Mouse (Mus musculus) right cerebral cortex, postnatal 4 days (tissue): ENCODE results near the gene Tmem179b.
A peak's percentile ranks its signal among the peaks of the same experiment; 100 is the strongest.

Experiments used
- DNase-seq: peaks from one replicate; pipeline ENCODE4 v3.0.0-alpha.2; 2022

Gene Tmem179b

DNA sequence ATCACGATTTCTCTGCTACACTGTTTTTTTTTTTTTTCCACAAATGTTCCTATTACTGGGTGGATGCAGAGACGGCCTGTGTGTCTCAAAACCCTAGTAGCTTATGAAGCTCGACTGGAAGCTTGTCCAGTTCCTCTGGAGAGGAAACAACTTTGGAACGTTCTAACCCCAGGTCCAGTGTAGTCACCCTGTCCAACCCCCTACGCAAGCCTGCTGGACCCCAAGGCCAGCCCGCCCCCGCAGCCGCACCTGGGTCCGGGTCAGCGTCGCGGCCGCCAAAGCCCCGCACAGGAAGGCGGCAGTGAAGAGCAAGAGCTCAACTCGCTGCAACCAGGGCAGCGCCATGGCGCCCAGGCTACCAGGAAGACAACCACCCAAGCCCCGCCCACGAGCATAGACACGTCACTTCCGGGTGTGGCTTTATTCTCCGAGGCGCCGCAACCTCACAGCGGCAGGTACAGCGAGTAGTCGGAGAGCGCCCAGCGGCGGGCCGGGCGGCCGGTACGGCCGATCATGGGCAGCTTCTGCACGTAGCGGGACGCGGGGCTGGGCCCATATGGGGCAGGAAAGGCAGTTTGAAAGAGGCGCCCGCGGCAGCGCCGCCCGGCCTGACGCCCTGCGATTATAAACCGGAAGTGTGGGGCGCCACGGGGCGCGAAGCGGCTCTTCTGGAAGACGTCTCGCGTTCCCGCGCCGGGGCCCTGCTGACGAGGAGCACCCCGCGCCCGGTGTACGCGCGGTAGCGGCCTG lies at the start of gene Tmem179b:
Gene Tmem179b, minus strand, starts transcription at position 382 of the 750 bp plus-strand sequence.
- DNase-seq, result peak; percentile 96

DNA sequence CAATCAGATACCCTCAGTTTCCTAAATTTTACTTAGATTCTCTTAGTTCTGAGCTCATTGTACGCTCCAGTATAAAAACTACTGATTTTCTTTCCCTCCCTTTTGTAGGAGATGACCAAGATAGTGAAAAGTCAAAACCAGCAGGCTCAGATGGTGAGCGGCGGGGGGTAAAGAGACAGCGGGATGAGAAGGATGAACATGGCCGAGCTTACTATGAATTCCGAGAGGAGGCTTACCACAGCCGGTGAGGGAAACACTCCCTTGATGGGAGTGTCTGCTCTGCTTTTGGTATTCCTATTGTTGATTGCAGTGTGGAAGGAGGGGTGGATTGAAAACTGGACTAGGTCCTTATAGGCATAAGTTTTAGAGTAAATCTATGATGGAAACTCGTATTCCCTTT lies 48.4 kb upstream of the Tmem179b start:
- DNase-seq, result no peak

DNA sequence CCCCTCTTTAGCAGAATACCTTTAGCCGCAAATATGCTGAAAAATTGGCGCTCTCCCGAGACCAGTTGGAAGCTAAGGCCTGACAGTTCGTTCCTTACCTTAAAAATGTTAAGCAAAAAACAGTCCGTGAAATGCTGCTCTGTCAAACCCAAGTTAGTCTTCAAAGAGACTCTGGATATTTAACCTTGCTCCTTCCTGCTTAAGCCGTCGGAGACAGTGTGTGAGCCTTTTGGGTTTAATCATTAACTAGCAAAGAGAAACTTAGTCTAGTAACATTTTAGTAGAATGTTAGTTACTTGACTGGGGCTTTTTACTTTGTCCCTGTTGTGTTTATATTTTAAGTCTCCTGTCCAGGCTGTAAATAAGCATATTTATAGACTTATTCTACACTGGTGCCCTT lies 46.9 kb upstream of the Tmem179b start:
- no peak for DNase-seq

DNA sequence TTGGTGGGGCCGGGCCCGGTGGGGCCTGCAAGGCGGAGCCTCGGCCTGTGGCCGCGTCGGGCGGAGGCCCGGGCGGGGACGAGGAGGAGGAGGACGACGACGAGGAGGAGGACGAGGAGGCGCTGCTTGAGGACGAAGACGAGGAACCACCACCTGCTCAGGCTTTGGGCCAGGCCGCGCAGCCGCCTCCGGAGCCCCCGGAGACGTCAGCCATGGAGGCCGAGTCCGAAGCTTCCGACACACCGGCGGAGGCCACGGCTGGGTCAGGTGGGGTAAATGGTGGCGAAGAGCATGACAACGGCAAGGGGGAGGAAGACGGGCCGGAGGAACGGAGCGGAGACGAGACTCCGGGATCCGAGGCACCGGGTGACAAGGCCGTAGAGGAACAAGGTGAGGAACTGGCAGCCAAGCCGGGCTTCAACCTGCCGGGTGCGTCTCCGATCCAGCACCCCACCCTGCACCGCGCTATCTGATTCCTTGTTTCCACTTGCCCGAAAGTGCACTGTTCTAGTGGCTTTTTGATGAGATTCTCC lies 46.2 kb upstream of the Tmem179b start:
- no peak for DNase-seq

DNA sequence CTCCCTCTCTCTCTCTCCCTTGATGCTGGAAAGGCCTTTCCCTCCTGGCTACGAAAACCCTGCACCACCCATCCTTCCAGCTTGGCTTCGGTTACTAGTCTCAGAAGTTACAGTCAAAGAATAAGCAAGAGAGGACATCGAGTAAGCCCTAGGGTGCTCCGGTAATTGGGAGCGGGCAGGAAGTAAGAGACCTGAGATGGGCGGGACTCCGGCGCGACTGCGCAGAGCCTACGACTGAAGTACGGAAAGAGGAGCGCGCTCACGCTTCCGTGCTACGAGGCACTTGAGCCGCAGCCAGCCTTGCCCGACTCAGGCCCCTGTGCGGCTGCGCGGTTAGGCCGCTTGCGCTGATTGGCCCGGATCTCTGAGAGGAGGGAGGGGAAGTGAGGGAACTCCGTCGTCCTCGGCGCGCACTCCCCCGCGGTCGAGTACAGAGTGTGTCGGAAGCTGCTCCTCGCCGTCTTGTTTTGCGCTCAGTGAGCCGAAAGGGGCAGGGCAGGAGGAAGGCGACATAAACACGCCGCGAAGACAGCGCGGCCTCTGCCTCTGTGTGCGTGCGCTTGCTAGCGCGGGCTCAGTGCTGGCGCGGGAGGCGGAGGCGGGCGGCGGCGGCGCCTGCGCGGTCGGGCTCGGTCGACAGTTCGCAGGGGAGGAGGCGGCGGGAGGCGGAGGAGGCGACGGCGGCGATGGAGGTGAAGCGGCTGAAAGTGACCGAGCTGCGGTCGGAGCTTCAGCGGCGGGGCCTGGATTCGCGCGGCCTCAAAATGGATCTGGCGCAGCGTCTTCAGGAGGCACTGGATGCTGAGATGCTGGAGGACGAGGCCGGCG lies 45.5 kb upstream of the Tmem179b start, which contains the start of gene Hnrnpul2:
Gene Hnrnpul2, plus strand, starts transcription at position 415 of the 828 bp plus-strand sequence.
- peak; percentile 98 for DNase-seq

DNA sequence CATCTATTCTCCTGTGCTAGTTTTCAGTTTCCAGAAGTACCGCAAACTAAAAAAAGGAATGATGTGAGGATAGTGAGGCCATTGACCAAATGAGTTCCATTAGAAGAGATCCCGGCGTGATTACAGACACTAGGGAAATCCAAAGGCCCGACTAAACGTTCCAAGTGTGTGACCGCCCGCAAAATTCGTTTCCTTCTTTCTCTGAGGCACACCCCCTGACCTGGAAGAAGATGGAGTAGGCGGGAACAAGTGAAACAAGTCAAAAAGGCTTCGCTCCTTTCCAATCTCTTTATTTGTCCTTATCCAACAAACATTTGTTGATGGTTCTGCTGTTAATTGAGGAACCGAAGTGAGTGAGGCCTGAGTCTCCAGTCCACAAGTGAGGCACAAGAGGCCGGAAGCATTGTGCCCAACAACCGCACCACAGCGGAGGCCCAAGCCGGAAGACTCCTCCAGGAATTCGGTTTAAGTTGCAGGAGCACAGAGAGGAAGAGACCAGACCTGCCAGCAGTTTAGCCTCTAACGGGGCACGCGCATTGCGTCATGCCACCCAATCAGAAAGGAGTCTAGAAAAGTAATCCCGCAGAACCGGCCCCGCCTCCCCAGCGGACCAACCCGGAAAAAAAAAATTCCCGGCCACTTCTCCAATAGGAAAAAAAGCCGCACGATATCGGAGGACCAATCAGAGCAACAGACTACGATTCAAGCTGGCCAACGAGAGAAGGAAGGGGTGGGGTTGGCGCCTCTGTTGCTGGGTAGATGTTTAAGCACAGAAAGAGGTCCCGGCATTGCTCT lies 44.7 kb upstream of the Tmem179b start, which contains the start of gene Ttc9c:
Gene Ttc9c, minus strand, starts transcription at position 533 of the 795 bp plus-strand sequence.
- DNase-seq, result peak; percentile 86

DNA sequence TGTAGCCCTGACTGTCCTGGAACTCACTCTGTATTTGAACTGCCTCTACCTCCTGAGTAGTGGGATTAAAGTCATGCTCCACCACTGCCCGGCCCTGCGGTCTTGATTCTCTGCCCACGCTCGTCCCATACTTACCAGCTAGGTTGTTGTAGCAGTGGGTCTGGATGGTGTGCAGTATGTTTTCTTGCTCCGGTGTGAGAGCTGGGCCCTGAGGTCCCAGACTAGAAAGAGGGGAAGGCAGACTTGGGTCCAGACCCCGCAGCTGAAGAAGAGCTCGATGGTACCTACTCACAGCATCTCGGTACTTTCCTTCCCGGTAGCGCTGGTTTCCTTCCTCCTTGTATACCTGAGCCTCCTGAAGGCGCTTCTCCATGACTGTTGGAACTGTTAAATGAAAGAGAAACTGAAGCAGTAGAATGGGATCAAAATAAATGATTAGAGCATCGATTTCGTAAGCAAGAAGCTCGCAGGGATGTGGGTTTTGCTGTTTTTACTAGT lies 44.1 kb upstream of the Tmem179b start:
- no peak for DNase-seq

DNA sequence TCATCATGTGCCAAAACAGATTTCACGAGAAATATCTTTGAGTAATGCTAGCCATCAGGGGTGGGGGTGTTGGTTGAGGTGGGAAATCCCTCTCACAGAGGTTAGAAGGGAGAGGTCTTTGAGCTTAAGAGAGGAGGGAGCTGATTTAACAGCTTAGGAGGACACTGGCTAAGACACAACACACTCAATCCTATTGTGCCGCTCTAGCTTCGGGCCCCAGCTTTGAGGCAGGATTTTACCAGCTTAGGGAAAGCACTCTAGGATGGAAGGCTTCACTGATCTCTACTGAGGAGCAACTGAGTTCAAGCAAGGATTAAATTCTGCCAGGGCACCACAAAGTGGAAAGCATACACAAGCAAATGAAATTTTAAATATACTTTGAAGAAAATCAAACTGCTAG lies 42.7 kb upstream of the Tmem179b start:
- no peak for DNase-seq

DNA sequence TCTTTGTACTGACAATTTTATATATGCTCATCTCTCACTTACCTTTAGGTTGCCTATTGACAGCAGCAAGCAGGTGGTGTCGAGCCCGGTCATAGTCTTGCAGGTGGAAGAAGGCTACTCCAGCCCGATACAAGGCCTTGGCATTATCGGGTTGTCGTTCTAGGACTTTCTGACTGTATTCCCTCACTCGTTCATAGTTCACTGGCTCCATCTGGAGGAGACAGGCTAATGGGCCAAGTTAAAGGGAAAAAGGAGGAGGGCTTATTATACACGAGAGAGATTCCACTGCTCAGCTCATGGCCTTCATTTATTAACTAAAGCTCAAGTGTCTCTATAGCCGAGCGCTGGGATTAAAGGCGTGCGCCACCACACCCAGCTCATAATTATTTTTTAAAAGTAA lies 41.5 kb upstream of the Tmem179b start:
- no peak for DNase-seq

DNA sequence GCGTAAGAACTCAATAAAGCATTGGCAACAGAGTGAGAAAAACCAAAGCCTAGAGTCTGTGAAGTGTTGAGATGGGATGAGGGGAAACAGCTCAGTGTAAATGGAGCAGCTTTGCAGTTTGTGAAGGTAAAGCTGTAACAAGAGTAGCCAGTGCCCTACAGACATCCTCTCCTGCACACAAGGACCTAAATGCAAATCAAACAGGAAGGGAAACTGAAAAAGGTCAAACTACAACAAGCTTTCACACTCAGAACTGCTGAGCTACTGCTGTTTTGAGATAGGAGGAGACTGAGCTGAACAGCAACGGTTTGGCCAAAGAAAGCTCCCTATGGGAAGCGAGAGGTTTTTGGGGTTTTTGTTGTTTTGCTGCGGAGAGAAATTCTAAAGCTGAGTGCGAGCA lies 32.5 kb upstream of the Tmem179b start:
- no peak for DNase-seq

DNA sequence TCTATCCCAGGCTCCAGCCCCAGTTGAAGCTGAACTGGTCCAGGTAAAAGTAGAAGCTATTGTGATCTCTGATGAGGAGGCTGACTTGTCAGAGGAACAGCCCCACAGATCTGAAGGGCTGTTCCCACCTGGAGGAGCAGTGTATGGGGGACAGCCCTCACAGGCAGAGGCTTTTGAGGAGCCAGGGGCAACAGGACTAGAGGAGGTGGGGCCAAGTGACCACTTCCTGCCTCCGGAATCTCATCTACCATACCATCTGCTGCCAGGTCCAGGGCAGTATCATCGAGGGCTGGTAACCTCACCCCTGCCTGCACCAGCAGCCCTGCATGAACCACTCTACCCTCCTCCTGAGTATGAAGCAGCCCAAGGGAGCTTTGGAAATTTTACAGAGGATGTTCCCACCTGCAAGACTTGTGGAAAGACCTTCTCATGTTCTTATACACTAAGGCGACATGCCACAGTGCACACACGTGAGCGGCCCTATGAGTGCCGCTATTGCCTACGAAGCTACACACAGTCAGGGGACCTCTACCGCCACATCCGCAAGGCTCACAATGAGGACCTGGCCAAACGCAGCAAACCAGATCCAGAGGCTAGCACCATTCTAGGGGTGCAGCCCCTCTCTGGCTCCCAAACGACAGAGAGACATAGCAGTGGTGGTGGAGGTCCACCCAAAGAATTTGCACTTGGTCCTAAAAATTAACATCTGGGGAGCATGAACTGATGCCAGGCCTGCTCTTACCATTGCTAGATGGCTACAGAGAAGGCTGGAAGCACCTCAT lies 29.8 kb upstream of the Tmem179b start:
- no peak for DNase-seq

DNA sequence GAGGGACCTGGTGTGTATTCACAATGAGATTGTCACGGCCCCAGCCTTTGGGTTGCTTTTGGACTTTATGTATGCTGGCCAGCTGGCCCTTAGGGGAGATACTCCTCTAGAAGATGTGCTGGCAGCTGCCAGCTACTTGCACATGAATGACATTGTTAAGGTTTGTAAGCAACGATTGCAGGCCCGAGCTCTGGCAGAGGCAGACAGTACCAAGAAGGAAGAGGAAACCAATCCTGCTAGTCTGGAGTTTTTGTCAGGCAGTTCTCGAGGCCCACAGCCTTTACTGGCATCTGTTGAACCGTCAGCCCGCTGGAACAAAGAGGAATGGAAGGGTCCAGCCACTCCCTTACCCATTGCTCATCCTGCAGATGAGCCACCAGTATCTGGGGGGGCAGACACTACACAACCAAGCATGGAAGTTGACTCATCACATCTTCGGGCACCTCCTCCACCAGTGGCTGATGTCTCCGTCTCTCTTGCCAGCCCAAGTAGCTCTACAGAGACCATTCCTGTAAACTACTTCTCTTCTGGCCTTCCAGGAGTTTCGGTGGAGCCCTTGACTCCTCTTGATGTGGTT lies 29.0 kb upstream of the Tmem179b start:
- no peak for DNase-seq

DNA sequence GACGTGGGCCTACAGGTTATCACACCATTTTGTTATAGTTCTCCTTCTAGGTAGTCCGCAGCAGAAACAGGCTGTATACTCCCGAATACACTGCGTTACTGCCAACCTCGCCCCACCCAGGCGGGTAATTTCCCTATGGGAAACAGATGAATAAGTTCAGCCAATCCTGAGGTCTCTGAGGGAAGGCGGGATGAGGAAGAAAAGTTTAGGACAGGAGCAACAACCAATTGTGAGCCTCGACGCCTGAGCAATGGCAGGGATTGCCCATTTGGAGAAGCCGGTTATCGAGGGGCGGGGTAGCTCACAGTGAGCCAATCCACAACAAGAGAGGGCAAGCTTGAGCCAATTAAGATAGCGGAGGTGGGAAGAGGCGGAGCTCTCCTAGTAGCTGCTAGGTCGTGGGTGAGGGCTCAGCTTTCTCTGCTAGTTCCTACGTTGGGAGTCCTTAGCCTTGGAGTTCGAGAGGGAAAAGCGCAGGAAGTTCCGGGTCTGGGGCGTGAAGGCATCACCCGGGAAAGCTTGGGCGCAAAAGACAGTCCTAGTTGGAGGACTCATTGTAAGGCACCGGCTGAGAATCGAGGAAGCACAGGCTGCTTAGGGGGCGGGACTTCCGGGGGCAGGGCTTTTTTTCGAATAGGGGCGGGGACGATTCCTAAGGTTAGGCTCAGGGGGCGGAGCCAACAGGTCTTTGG lies 28.0 kb upstream of the Tmem179b start, which contains the start of gene Zbtb3:
Gene Zbtb3, plus strand, starts transcription at position 426 of the 692 bp plus-strand sequence.
- peak; percentile 80 for DNase-seq

DNA sequence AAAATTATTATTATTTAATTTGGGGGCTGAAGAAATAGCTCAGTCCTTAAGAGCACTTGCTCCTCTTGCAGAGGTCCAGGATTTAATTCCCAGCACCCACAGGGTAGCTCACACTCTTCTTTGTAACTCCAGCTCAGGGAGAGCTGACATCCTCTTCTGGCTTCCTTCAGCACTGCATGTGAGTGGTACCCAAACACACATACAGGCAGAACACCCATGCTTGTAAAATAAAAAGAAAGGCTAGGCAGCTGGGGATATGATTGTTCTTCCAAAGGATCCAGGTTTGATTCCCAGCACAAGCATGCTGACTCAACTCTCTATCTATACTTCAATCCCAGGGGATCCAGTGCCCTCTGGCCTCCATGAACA lies 24.7 kb upstream of the Tmem179b start:
- no peak for DNase-seq

DNA sequence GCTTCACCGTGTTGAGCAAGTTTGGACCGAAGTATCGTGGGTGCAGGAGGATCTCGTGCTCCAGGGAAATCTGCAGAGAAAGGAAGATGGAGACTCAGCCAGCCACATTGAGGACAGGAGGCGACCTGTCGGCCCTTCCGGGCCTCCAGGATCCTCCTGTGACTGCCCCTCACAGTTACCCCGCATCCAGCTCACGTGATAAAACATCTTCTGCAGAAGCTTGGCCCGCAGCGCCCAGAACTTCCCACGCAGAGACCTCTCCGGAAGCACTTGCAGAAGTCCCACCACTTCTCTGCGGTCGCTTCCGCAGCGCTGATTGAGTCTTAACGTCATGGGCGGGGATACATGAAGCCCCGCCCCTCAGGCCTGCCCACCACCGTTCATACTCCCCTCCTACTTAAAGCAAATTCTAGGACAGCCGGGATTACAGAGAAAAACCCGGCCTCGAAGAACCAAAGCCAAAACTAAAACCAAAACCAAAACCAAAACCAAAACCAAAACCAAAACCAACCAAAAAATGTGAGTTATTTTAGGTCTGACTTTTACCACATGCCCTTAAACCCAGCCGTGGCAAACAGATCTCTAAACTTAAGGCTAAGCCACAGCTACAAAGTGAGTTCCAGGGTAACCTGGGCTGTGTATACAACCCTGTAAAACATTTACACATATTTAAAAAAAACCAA lies 24.1 kb upstream of the Tmem179b start, which contains the start of gene Polr2g:
Gene Polr2g, minus strand, starts transcription at position 314 of the 683 bp plus-strand sequence.
- peak; percentile 83 for DNase-seq

DNA sequence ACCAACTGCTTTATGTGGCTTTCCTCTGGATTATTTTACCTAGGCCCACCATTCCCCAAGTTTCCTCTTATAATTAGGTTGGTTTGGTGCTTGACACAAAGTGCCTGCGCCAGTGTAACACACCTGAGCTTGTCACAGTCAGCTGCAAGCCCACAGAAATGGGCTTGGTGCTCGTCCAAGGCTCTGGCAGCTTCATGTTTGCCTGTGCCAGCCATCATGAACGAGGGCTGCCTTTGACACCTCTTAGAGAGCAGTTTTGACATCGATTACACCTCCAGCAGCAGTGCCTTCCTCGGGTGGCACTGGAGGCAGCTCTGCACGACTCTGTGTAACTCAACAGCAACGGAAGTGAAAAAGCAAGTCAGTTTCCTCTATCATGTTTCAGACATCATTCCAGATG lies 15.9 kb upstream of the Tmem179b start:
- no peak for DNase-seq

DNA sequence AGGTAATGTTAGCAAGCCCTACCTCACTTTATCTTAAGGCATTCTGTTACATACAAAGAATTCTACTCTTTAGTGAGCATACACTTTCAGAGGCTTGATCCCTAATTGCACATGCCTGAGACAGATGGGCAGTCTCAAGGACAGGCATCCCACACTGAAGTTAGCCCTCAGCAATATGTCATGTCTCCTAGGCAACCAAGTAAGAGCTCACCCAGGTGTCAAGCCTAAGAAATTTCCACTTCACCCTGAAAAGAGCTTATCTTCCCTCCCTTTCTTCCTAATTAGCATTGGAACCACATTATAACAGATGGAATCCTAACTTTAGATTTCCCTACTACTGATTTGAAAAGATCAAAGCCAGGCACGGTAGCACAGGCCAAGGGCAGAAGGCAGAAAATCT lies 14.9 kb upstream of the Tmem179b start:
- DNase-seq, result no peak

DNA sequence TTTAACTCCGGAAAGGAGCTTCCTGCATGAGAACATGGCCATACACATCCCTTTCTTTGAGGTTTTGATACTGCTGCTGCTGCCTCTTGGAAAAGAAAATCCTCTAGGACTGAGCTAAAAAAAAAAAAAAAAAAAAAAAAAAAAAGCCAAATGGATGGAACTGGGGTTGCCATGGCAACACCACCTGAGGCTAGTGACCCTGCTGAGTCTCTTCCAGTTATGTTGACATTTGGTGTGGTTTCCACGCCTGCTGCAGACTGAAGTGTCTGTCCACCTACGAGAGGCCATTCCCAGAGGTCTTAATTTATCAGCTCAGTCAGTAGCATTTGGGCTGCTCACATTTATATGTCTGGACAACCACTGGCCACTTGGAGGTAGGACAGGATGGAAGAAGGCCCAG lies 14.3 kb upstream of the Tmem179b start:
- no peak for DNase-seq

DNA sequence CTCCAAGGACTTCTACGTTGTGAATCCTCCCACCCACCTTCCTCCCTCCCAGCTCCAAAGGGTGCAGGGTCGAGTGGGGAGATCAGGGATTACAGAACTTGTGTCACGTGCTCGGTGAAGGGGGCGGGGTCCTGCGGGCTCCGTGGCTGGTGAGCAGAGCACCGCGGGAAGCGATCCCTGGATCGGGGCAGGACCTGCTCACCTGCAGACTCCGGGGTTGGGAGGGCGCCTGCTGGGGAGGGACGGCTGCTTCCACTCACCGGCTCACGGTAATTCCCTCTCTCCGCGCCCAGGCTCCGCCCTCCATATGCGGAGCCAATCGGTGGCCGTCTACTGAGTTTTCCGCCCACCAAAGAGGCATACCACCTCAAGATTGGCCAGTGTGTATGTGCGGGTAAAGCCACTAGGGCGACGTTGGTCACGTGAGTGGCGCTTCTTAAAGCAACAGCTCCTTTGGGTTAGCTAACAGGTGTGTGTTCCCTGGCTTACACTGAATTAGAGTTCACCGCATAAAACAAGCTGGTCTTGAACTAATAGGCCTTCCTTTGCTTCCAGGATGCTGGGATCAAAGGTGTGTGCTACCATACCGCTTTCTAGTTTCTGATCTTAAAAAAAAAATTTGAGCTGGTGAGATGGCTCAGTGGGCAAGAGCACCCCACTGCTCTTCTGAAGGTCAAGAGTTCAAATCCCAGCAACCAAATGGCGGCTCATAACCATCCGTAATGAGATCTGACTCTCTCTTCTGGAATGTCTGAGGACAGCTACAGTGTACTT lies 11.9 kb upstream of the Tmem179b start, which contains the start of gene Taf6l:
Gene Taf6l, minus strand, starts transcription at position 410 of the 774 bp plus-strand sequence.
- DNase-seq, result peak; percentile 81
